Mouse (Mus musculus) liver, adult 2 months (tissue): Measurements from ENCODE around the gene Gna11.

Experiments
- CTCF ChIP-seq: fragments of 200-500 bp; IDR thresholded peaks from 2 replicates; pipeline ENCODE4 v1.5.1; 2011; ENCODE audit warnings: low read depth, low read length, control low read depth
- POLR2A ChIP-seq: fragments of 200-500 bp; IDR thresholded peaks from 2 replicates; pipeline ENCODE4 v1.6.1; 2011; ENCODE audit warnings: low read length, control low read depth; ENCODE audit not compliant: insufficient read depth; ENCODE audit errors: extremely low read depth

DNA sequence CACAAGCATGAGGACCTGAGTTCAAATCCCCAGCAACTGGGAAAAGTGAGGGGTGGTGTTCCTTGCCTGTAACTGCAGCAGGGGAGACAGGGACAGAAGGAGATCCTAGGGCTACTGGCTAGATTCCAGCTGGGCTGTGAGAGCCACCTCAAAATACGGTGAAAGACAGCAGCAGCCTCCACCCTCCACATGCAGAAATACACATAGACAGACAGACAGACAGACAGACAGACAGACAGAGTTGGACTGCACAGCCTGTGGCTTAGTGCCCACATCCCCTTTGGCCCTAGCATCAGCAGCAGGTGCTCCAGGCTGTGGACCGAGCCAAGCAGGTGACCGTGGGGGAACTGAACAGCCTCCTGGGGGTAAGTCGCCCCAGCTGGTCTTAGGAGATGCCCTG lies 35.0 kb upstream of the Gna11 start:
- TF ChIP-seq POLR2A (no peak), CTCF (no peak)
